8 mouse cellular contexts compared by ENCODE assay signal in genomic region chr17:29882885-29883284, GRCm38 (mm10).
DNase-seq lines count a peak whose midpoint lies in the region; ATAC-seq lines count a peak whose summit lies in the region.

No protein-coding gene starts in this region.

- peak; percentile 46 to 76 for DNase-seq in left cerebral cortex, adult 18-20 months (ENCODE audit: low spot score in 2 of 2)
- DNase-seq in left cerebral cortex, adult 11 months (ENCODE audit: low spot score): no peak
- peak; percentile 66 to 68 for DNase-seq in adrenal gland, postnatal 36 days
- DNase-seq in kidney, postnatal 14 days: peak; percentile 58
- peak; percentile 51 to 74 for DNase-seq in lung, postnatal 4 days
- DNase-seq in right cerebral cortex, postnatal 14 days: peak; percentile 73
- DNase-seq in yolk sac, embryonic 10.5 days (ENCODE audit: low spot score): peak; percentile 35

- ATAC-seq in erythroid progenitor cell, adult 5-6 weeks (replicated peaks; ENCODE audit: low FRiP score, poor library complexity, severe bottlenecking): 0 out of 2 replicates have a peak, but pooled peaks have one; percentile 27
